Mouse (Mus musculus): Measurements from ENCODE around the gene Pex11g. TPM values are rescaled to one million over a fixed set of nuclear protein-coding genes. Genes with fewer than 3 reads are reported as not detected.

Gene Pex11g
- polyA plus RNA-seq, 1 experiment: 4.6 TPM

- H3K27me3 ChIP-seq (ENCODE audit: control insufficient read depth, insufficient read depth, low read length, poor library complexity, severe bottlenecking): no peaks in the 10 kb centered on the region
- no peaks in the 10 kb centered on the region for H3K36me3 ChIP-seq (ENCODE audit: control insufficient read depth, insufficient read depth, low read length, poor library complexity, severe bottlenecking)
- H3K9me3 ChIP-seq (replicated peaks; ENCODE audit: control insufficient read depth, insufficient read depth, low read length, poor library complexity, severe bottlenecking): peaks cover 6% of the 10 kb centered on the region
- H3K4me1 ChIP-seq (ENCODE audit: control insufficient read depth, insufficient read depth, low read length): no peaks in the 10 kb centered on the region
- TF ChIP-seq EP300 (IDR thresholded peaks at IDR 0.05; ENCODE audit: insufficient read depth, low read depth, low read length) (no peak), POLR2A (IDR thresholded peaks at IDR 0.05; ENCODE audit: insufficient read depth, low read length) (no peak), CTCF (IDR thresholded peaks at IDR 0.05; ENCODE audit: low read depth, low read length) (no peak)
- H3K4me3 ChIP-seq (ENCODE audit: low read depth, low read length): peak overlapping the region; percentile 40
- peak overlapping the region; percentile 64; the same call in 1 of the 2 replicates for H3K27ac ChIP-seq (ENCODE audit: insufficient read depth, low read length)
- H3K9ac ChIP-seq (ENCODE audit: low read depth, poor library complexity, severe bottlenecking): 0 out of 2 replicates have a peak overlapping the region, but pooled peaks have one; percentile 28
These were observed 17.7 kb upstream of the Pex11g start for GRCm38 (mm10) chr8:3485192-3485591.

- no peak overlapping the region for H3K4me3 ChIP-seq (ENCODE audit: low read depth, low read length)
- no peak overlapping the region for H3K27ac ChIP-seq (ENCODE audit: insufficient read depth, low read length)
- H3K4me1 ChIP-seq (ENCODE audit: control insufficient read depth, insufficient read depth, low read length): no peaks in the 10 kb centered on the region
- H3K36me3 ChIP-seq (ENCODE audit: control insufficient read depth, insufficient read depth, low read length, poor library complexity, severe bottlenecking): no peaks in the 10 kb centered on the region
- no peak for TF ChIP-seq POLR2A (IDR thresholded peaks at IDR 0.05; ENCODE audit: insufficient read depth, low read length)
- no peak for TF ChIP-seq CTCF (IDR thresholded peaks at IDR 0.05; ENCODE audit: low read depth, low read length)
- no peak for TF ChIP-seq EP300 (IDR thresholded peaks at IDR 0.05; ENCODE audit: insufficient read depth, low read depth, low read length)
- no peaks in the 10 kb centered on the region for H3K27me3 ChIP-seq (ENCODE audit: control insufficient read depth, insufficient read depth, low read length, poor library complexity, severe bottlenecking)
- H3K9me3 ChIP-seq (replicated peaks; ENCODE audit: control insufficient read depth, insufficient read depth, low read length, poor library complexity, severe bottlenecking): peaks cover 6% of the 10 kb centered on the region
- no peak overlapping the region for H3K9ac ChIP-seq (ENCODE audit: low read depth, poor library complexity, severe bottlenecking)
These were observed 16.1 kb upstream of the Pex11g start for GRCm38 (mm10) chr8:3483546-3483945.

- no peaks in the 10 kb centered on the region for H3K36me3 ChIP-seq (ENCODE audit: control insufficient read depth, insufficient read depth, low read length, poor library complexity, severe bottlenecking)
- H3K9ac ChIP-seq (ENCODE audit: low read depth, poor library complexity, severe bottlenecking): no peak overlapping the region
- no peak overlapping the region for H3K4me3 ChIP-seq (ENCODE audit: low read depth, low read length)
- H3K27me3 ChIP-seq (ENCODE audit: control insufficient read depth, insufficient read depth, low read length, poor library complexity, severe bottlenecking): no peaks in the 10 kb centered on the region
- no peaks in the 10 kb centered on the region for H3K4me1 ChIP-seq (ENCODE audit: control insufficient read depth, insufficient read depth, low read length)
- H3K9me3 ChIP-seq (replicated peaks; ENCODE audit: control insufficient read depth, insufficient read depth, low read length, poor library complexity, severe bottlenecking): peaks cover 3% of the 10 kb centered on the region
- TF ChIP-seq EP300 (IDR thresholded peaks at IDR 0.05; ENCODE audit: insufficient read depth, low read depth, low read length): no peak
- H3K27ac ChIP-seq (ENCODE audit: insufficient read depth, low read length): no peak overlapping the region
These were observed 14.8 kb upstream of the Pex11g start for GRCm38 (mm10) chr8:3482240-3482740.

GRCm38 (mm10) chr8:3481605-3482004 lies 14.1 kb upstream of the Pex11g start:
- Histone ChIP-seq H3K4me1 (ENCODE audit: control insufficient read depth, insufficient read depth, low read length) (no peaks in the 10 kb centered on the region), H3K9me3 (replicated peaks; ENCODE audit: control insufficient read depth, insufficient read depth, low read length, poor library complexity, severe bottlenecking) (no peaks in the 10 kb centered on the region), H3K4me3 (ENCODE audit: low read depth, low read length) (no peak overlapping the region), H3K36me3 (ENCODE audit: control insufficient read depth, insufficient read depth, low read length, poor library complexity, severe bottlenecking) (no peaks in the 10 kb centered on the region), H3K27me3 (ENCODE audit: control insufficient read depth, insufficient read depth, low read length, poor library complexity, severe bottlenecking) (no peaks in the 10 kb centered on the region), H3K9ac (ENCODE audit: low read depth, poor library complexity, severe bottlenecking) (no peak overlapping the region), H3K27ac (ENCODE audit: insufficient read depth, low read length) (no peak overlapping the region)
- TF ChIP-seq POLR2A (IDR thresholded peaks at IDR 0.05; ENCODE audit: insufficient read depth, low read length): no peak
- TF ChIP-seq CTCF (IDR thresholded peaks at IDR 0.05; ENCODE audit: low read depth, low read length): no peak
- no peak for TF ChIP-seq EP300 (IDR thresholded peaks at IDR 0.05; ENCODE audit: insufficient read depth, low read depth, low read length)

- Histone ChIP-seq H3K4me1 (ENCODE audit: control insufficient read depth, insufficient read depth, low read length) (no peaks in the 10 kb centered on the region), H3K27me3 (ENCODE audit: control insufficient read depth, insufficient read depth, low read length, poor library complexity, severe bottlenecking) (no peaks in the 10 kb centered on the region), H3K4me3 (ENCODE audit: low read depth, low read length) (no peak overlapping the region), H3K36me3 (ENCODE audit: control insufficient read depth, insufficient read depth, low read length, poor library complexity, severe bottlenecking) (no peaks in the 10 kb centered on the region), H3K9ac (ENCODE audit: low read depth, poor library complexity, severe bottlenecking) (no peak overlapping the region), H3K27ac (ENCODE audit: insufficient read depth, low read length) (no peak overlapping the region), H3K9me3 (replicated peaks; ENCODE audit: control insufficient read depth, insufficient read depth, low read length, poor library complexity, severe bottlenecking) (no peaks in the 10 kb centered on the region)
- no peak for TF ChIP-seq EP300 (IDR thresholded peaks at IDR 0.05; ENCODE audit: insufficient read depth, low read depth, low read length)
- no peak for TF ChIP-seq CTCF (IDR thresholded peaks at IDR 0.05; ENCODE audit: low read depth, low read length)
- TF ChIP-seq POLR2A (IDR thresholded peaks at IDR 0.05; ENCODE audit: insufficient read depth, low read length): no peak
These were observed 12.8 kb upstream of the Pex11g start for GRCm38 (mm10) chr8:3480221-3480785.

GRCm38 (mm10) chr8:3475715-3476429 lies 8.4 kb upstream of the Pex11g start:
- Histone ChIP-seq H3K9ac (ENCODE audit: low read depth, poor library complexity, severe bottlenecking) (peak overlapping the region; percentile 11), H3K27ac (ENCODE audit: insufficient read depth, low read length) (no peak overlapping the region), H3K4me3 (ENCODE audit: low read depth, low read length) (peak overlapping the region; percentile 73), H3K36me3 (ENCODE audit: control insufficient read depth, insufficient read depth, low read length, poor library complexity, severe bottlenecking) (no peaks in the 10 kb centered on the region), H3K27me3 (ENCODE audit: control insufficient read depth, insufficient read depth, low read length, poor library complexity, severe bottlenecking) (no peaks in the 10 kb centered on the region), H3K9me3 (replicated peaks; ENCODE audit: control insufficient read depth, insufficient read depth, low read length, poor library complexity, severe bottlenecking) (no peaks in the 10 kb centered on the region), H3K4me1 (ENCODE audit: control insufficient read depth, insufficient read depth, low read length) (no peaks in the 10 kb centered on the region)
- TF ChIP-seq POLR2A (IDR thresholded peaks at IDR 0.05; ENCODE audit: insufficient read depth, low read length): no peak
- no peak for TF ChIP-seq EP300 (IDR thresholded peaks at IDR 0.05; ENCODE audit: insufficient read depth, low read depth, low read length)
- no peak for TF ChIP-seq CTCF (IDR thresholded peaks at IDR 0.05; ENCODE audit: low read depth, low read length)
